Mouse (Mus musculus) heart, embryonic 14.5 days (tissue): ENCODE data around the gene Foxg1. TPM values are rescaled to one million over a fixed set of nuclear protein-coding genes. Genes with fewer than 3 reads are reported as not detected.

Source experiments
- ATAC-seq: fragments of 200-750 bp; cut with Nextera tagmentation; 2 replicates; pipeline ENCODE4 v1.8.0; 2017; ENCODE audit warnings: low read depth, moderate TSS enrichment; ENCODE audit not compliant: insufficient number of reproducible peaks, insufficient read depth, low FRiP score
- H3K27ac ChIP-seq, 2 experiments: fragments of 200-500 bp in 1 of 2; fragments of 300-500 bp in 1 of 2; sonication (generic) in 1 of 2; replicated peaks in 1 of 2; 2 replicates each; pipeline ENCODE4 v1.5.1; 2012 to 2014; ENCODE audit warnings: low read depth in 2 of 2, low read length in 2 of 2, control low read depth in 1 of 2, mild to moderate bottlenecking in 1 of 2, mixed read lengths in 1 of 2; ENCODE audit not compliant: control insufficient read depth in 1 of 2, insufficient read depth in 1 of 2
- H3K27me3 ChIP-seq: fragments of 300-500 bp; sonication (generic); 2 replicates; pipeline ENCODE4 v1.6.1; 2014; ENCODE audit warnings: mild to moderate bottlenecking, low read length, control low read depth; ENCODE audit not compliant: control insufficient read depth, insufficient read depth
- H3K36me3 ChIP-seq: fragments of 300-500 bp; sonication (generic); 2 replicates; pipeline ENCODE4 v1.6.1; 2014; ENCODE audit warnings: mild to moderate bottlenecking, control low read depth, low read length, mixed read lengths; ENCODE audit not compliant: control insufficient read depth, insufficient read depth
- H3K4me1 ChIP-seq, 2 experiments: fragments of 200-500 bp in 1 of 2; fragments of 300-500 bp in 1 of 2; sonication (generic) in 1 of 2; 2 replicates each; pipeline ENCODE4 v1.6.1; 2012 to 2014; ENCODE audit warnings: low read length in 2 of 2, control low read depth in 1 of 2, mixed read lengths in 1 of 2; ENCODE audit not compliant: control insufficient read depth in 2 of 2, insufficient read depth in 2 of 2
- H3K4me2 ChIP-seq: fragments of 300-500 bp; sonication (generic); 2 replicates; pipeline ENCODE4 v1.6.1; 2014; ENCODE audit warnings: mild to moderate bottlenecking, low read length
- H3K4me3 ChIP-seq, 2 experiments: fragments of 200-500 bp in 1 of 2; fragments of 300-500 bp in 1 of 2; sonication (generic) in 1 of 2; 2 replicates each; pipeline ENCODE4 v1.5.1; 2012 to 2014; ENCODE audit warnings: low read length in 2 of 2, mild to moderate bottlenecking in 2 of 2, control low read depth in 1 of 2, low read depth in 1 of 2, moderate library complexity in 1 of 2; ENCODE audit not compliant: control insufficient read depth in 1 of 2, insufficient read depth in 1 of 2
- H3K9ac ChIP-seq: fragments of 300-500 bp; sonication (generic); 2 replicates; pipeline ENCODE4 v1.6.1; 2014; ENCODE audit warnings: mild to moderate bottlenecking, low read length
- H3K9me3 ChIP-seq: fragments of 300-500 bp; sonication (generic); 2 replicates; pipeline ENCODE4 v1.6.1; 2016; ENCODE audit warnings: low read length, control low read depth; ENCODE audit not compliant: control insufficient read depth
- WGBS: fragments of 180-500 bp; shearing (Covaris S2); extraction: QIAGEN DNeasy Blood & Tissue Kit; methylation state at CpG from one replicate; pipeline ENCODE4 v1.1.7; 2014; 5-methylcytosine and 5-hydroxymethylcytosine counted together
- polyA plus RNA-seq: library from polyadenylated mRNA; unstranded; fragments of >200 nt; fragmentation: Nextera tagmentation; extraction: Ambion mirVana; gene quantifications from 2 replicates; pipeline ENCODE4 v1.2.1, GENCODE M21; 2014

The Foxg1 gene
- polyA plus RNA-seq, 1 experiment from 2014 or later = not detected

GRCm38 (mm10) chr12:49387856-49388598 is 5.6 kb downstream of the Foxg1 start:
- WGBS = 16% methylated on average over 2 of the region's 2 CpGs
- H3K36me3 ChIP-seq = no peaks in the 10 kb centered on the region
- no peaks in the 10 kb centered on the region for H3K9me3 ChIP-seq
- ATAC-seq = no peak
- H3K27me3 ChIP-seq = peaks cover 87% of the 10 kb centered on the region
- H3K4me2 ChIP-seq = no peak overlapping the region
- H3K4me1 ChIP-seq = peaks cover under 1 to 11% of the 10 kb centered on the region in 2 experiments; a peak in 3 of 4 replicates
- no peak overlapping the region for H3K27ac ChIP-seq
- no peak overlapping the region for H3K4me3 ChIP-seq
- no peak overlapping the region for H3K9ac ChIP-seq

- Histone ChIP-seq H3K4me3 (no peak overlapping the region), H3K36me3 (no peaks in the 10 kb centered on the region), H3K4me1 (no peaks in the 10 kb centered on the region; a peak in 1 of 4 replicates), H3K27ac (no peak overlapping the region), H3K9ac (no peak overlapping the region), H3K9me3 (no peaks in the 10 kb centered on the region), H3K27me3 (peaks cover 87% of the 10 kb centered on the region), H3K4me2 (no peak overlapping the region)
- no peak for ATAC-seq
- WGBS = 5% methylated on average over 5 of the region's 5 CpGs
These were observed 7.2 kb downstream of the Foxg1 start for GRCm38 (mm10) chr12:49389666-49390065.

- ATAC-seq = no peak
- Histone ChIP-seq H3K4me2 (no peak overlapping the region), H3K36me3 (no peaks in the 10 kb centered on the region), H3K27me3 (peaks cover 87% of the 10 kb centered on the region), H3K4me3 (no peak overlapping the region), H3K9ac (no peak overlapping the region), H3K27ac (no peak overlapping the region), H3K9me3 (no peaks in the 10 kb centered on the region), H3K4me1 (no peaks in the 10 kb centered on the region)
- 5% methylated on average over 13 of the region's 13 CpGs for WGBS
These were observed 7.8 kb downstream of the Foxg1 start for GRCm38 (mm10) chr12:49390257-49390656.

GRCm38 (mm10) chr12:49390926-49391304 is 8.5 kb downstream of the Foxg1 start:
- no peaks in the 10 kb centered on the region for H3K9me3 ChIP-seq
- H3K4me2 ChIP-seq = peak overlapping the region; percentile 48
- H3K27ac ChIP-seq = no peak overlapping the region
- no peak overlapping the region for H3K9ac ChIP-seq
- peaks cover 85% of the 10 kb centered on the region for H3K27me3 ChIP-seq
- WGBS = 4% methylated on average over 9 of the region's 9 CpGs
- H3K4me3 ChIP-seq = peak overlapping the region; percentile 7 to 27; a peak in 3 of 4 replicates
- no peaks in the 10 kb centered on the region for H3K36me3 ChIP-seq
- no peak for ATAC-seq
- no peaks in the 10 kb centered on the region for H3K4me1 ChIP-seq

GRCm38 (mm10) chr12:49391305-49392040 is 9.0 kb downstream of the Foxg1 start:
- Histone ChIP-seq H3K9me3 (no peaks in the 10 kb centered on the region), H3K4me2 (peak overlapping the region; percentile 48), H3K4me1 (no peaks in the 10 kb centered on the region), H3K36me3 (no peaks in the 10 kb centered on the region), H3K9ac (no peak overlapping the region), H3K27ac (no peak overlapping the region), H3K27me3 (peaks cover 83% of the 10 kb centered on the region), H3K4me3 (peak overlapping the region; percentile 7 to 27; a peak in 3 of 4 replicates)
- ATAC-seq = no peak
- under 1% methylated on average over 42 of the region's 42 CpGs for WGBS

- Histone ChIP-seq H3K4me1 (no peaks in the 10 kb centered on the region), H3K27ac (no peak overlapping the region), H3K27me3 (peaks cover 84% of the 10 kb centered on the region), H3K36me3 (no peaks in the 10 kb centered on the region), H3K4me3 (no peak overlapping the region), H3K9me3 (no peaks in the 10 kb centered on the region), H3K4me2 (peak overlapping the region; percentile 48; the same call in 1 of the 2 replicates), H3K9ac (no peak overlapping the region)
- ATAC-seq = no peak
- 4% methylated on average over 10 of the region's 10 CpGs for WGBS
These were observed 9.6 kb downstream of the Foxg1 start for GRCm38 (mm10) chr12:49392041-49392390.

GRCm38 (mm10) chr12:49392876-49393275 is 10.4 kb downstream of the Foxg1 start:
- no peak for ATAC-seq
- H3K36me3 ChIP-seq = no peaks in the 10 kb centered on the region
- H3K27me3 ChIP-seq = peaks cover 88% of the 10 kb centered on the region
- no peak overlapping the region for H3K9ac ChIP-seq
- no peaks in the 10 kb centered on the region for H3K9me3 ChIP-seq
- no peaks in the 10 kb centered on the region for H3K4me1 ChIP-seq
- H3K27ac ChIP-seq = no peak overlapping the region
- WGBS = 4% methylated on average over 5 of the region's 5 CpGs
- no peak overlapping the region for H3K4me3 ChIP-seq
- H3K4me2 ChIP-seq = no peak overlapping the region
